Mouse (Mus musculus) mesoderm, embryonic 11.5 days (tissue): ENCODE data around the gene Tenm4.

Experiments
- DNase-seq: peaks from one replicate; pipeline ENCODE4 v3.0.0-alpha.2; 2012; ENCODE audit warnings: low read depth, low spot score

Tenm4 gene

DNA sequence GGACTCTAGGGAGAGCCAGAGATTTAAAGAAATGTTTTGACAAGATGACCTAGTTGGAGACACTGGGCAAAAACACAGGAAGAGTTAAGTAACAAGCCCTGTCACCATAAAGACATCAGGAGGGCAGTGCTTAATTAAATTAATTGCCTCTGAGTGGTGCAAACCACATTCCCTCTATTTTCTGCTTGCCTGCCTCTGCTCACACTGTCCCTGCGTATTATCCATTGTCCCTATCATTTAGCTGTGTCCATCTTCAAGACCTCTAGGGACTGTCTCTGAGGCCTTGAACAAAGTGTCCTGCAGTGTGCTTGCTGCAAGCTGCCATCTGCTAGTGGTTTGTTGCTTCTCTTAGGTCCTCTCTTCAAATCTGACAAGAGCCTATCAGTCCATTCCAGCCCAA lies 508.7 kb downstream of the Tenm4 start:
- no peak for DNase-seq

GRCm38 (mm10) chr7:96680405-96680804 lies 509.4 kb downstream of the Tenm4 start:
- DNase-seq, result no peak

- no peak for DNase-seq
These were observed 510.8 kb downstream of the Tenm4 start for GRCm38 (mm10) chr7:96681808-96682207.

- no peak for DNase-seq
These were observed 517.1 kb downstream of the Tenm4 start for GRCm38 (mm10) chr7:96688141-96688540.

DNA sequence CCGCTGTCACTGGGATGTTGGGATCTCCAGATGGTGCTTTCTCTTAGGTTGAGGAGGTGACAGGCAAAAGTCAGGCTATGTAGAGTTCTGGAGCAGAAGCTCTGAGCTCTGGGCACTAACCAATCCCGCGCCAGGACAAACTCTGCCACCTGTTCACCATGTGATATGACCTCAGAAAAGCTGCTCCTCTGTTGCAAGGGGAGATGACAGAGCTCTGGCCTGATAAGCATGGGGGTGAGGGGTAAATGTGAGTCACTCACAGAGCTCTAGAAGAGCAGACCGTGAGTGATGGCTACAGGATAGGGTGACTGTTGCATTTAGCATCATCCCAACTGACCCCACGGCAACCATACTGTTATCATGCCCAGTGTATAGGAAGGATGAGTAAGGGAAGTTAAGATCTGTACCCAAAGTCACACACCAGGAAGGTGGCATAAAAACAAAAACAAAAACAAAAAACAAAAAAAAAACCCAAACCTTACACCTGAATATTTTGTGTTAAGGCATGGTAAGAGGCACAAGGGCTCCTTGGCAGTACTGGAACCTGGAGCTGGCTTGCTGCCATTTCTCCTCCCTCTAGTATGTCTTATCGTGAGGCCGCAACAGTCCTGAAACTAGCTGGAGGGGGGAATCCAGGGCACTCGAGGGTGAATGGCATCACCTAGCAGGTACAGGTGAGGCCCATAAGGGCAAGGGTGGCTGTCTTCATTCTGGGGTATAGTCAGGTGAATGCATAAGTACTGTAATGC lies 530.2 kb downstream of the Tenm4 start:
- no peak for DNase-seq

DNA sequence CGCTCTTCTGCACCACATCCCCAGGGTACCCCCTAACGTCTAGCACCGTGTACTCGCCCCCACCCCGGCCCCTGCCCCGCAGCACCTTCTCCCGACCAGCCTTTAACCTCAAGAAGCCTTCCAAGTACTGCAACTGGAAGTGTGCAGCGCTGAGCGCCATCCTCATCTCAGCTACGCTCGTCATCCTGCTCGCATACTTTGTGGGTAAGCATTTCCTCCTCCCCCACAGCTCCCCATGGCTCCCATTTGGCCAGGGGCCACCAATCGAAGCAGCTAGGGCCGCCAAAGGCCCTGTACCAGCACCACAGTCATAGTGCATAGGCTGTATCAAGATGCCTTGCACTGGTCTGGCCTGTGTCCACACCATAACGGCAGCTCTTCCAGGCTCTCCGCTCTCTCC lies 532.9 kb downstream of the Tenm4 start:
- no peak for DNase-seq

GRCm38 (mm10) chr7:96705307-96706129 lies 534.5 kb downstream of the Tenm4 start:
- DNase-seq, result no peak

DNA sequence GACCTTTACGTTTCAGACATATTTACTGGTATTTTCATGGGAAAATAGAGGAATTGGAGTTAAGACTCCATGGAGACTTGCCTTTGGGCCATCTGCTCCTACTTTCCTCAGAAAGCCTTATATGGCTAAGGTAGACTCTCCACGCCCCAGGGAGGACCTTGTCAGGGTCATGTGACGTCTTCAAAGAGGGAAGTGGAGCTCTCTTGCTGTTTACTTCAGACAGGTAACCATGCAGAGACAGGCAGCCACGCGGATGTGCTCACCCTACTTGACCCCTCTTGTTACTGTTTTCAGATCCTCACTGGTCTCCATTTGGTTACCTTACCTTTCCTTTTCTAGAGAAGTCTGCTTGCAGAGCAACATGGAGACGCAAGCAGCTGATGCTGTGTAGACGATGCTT lies 535.5 kb downstream of the Tenm4 start:
- DNase-seq, result no peak

DNA sequence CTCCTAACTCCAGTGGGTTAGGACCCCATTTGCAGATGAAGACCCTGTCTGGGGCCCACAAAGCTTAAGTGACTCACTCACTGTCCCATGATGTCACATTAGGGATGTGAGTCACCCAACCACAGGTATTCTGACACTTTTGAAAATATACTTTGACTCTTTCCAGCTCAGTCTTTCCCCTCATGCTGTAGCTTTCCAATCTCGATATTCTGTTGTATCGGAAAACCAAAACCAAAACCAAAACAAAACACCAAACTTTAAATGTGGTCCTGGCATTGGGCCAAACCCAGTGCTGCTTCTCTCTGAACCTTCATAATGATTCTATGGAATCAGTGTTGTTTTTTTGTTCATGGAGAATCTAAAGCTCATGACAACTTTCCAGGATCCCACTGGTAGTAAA lies 536.1 kb downstream of the Tenm4 start:
- DNase-seq, result no peak

DNA sequence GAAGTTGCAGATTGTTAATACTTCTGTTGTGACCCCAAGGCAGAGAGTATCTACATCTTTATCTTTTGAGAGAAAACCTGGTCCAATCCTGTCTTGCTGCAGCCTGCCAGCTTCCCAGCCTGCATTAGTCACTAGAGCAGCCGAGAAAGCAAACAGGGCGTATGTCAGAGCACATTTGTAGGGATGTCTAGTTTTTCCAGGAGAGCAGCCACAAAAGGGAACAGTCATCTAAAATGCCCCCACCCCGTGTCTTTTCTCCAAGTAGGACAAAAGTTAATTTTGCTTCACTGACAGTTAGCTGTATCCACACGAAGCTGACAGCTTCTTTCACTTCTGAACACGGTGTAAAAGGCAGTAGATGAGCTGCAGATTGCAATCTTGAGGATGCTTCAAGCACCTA lies 537.0 kb downstream of the Tenm4 start:
- DNase-seq, result no peak

GRCm38 (mm10) chr7:96708561-96708960 lies 537.5 kb downstream of the Tenm4 start:
- DNase-seq, result no peak

GRCm38 (mm10) chr7:96708968-96709367 lies 537.9 kb downstream of the Tenm4 start:
- DNase-seq, result no peak

DNA sequence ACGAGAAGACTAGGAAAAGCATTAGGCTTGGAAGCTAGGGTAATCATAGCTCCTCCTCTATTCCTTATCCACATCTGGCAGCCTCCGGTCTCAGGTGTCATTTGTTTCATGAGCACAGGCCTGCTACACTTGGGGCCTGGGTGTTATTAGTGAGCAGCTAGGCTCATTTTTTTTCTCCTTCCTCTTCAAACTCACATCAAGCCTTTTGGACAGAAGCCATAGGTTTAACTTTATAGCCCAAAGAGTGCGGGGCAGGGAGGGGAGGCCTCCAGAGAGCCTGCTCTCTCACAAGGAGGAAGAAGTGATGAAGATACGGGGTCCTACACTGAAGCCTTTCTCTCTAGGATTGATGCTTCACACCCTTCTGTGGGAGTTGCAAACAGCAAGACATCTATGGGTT lies 538.8 kb downstream of the Tenm4 start:
- no peak for DNase-seq

DNA sequence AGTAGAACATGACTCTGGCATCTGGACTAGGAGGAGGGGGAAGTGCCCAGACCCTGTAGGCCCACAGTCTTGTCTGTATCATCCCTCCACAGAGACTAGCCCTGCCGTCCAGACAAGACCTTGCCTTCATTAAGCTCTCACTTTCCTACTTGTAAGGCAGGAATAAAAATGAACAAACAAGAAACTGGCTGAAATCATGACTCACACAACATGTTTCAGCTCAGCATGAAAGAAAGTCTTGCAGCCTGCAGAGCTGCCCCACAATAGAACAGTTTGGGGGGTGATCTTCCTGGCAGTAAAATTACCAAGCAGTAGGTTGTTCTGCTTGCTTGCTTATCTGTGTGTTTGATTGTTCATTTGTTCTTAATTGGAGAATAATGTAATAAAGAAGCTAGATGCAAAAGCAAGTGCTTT lies 539.6 kb downstream of the Tenm4 start:
- no peak for DNase-seq

- no peak for DNase-seq
These were observed 541.8 kb downstream of the Tenm4 start for GRCm38 (mm10) chr7:96712876-96713275.

- no peak for DNase-seq
These were observed 545.9 kb downstream of the Tenm4 start for GRCm38 (mm10) chr7:96716911-96717310.

- DNase-seq, result peak; percentile 60
These were observed 547.4 kb downstream of the Tenm4 start for GRCm38 (mm10) chr7:96718201-96719155.

DNA sequence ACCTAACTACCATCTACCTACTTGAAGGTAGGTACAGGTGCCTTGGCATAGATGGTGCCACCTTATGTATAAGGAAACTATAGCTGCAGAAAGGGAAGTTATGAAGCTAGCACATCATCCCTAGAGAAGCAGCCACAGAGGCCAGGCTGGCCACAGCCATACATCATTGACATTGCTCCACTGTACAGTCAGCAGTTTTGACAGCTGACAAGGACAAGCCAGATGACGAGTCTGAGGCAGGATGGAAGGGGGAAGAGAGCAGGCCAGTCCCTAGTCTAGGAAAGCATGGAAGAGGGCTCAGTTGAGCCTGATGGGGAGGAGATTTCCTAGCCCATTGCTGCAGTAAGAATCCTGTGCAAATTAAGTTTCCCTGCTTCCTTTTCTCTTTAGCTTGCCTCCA lies 548.9 kb downstream of the Tenm4 start:
- DNase-seq, result no peak

DNA sequence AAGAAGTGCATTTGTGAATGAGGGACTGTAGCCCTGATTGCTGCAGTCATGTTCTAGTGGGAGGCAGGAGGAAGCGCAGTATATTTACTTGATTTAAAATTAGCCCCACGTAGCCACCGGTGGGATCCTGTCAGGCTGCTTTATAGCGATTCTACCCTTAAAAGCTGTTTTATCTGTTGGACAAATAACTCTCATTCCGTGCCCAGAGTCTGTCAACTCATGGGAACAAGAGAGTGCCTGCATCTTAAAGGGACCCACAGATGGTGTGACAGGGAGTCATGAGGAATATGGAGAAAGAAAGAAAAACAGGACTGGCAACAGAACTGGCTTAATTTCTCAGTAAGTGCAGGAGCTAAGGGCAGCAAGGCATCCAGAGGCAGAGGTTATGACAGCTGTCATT lies 549.4 kb downstream of the Tenm4 start:
- DNase-seq, result no peak

DNA sequence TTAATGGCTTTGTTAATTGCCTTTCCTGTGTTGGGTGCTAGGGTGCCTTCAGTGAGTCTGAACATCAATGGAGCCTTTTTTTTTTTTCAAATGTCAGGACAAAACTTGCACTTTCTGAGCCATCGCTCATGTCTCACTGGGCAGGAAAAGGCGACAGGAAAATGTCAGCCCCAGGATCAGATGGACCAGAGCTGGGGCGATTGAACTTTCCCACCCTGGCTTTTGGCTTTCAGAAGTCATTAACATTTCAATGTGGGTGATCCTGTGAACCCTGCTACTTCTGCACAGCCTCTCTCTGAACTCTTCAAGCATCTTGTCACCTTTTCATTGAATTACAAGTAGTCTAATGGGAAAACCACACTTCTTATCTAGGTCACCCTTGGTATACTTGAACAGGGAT lies 551.8 kb downstream of the Tenm4 start:
- DNase-seq, result no peak

- no peak for DNase-seq
These were observed 554.6 kb downstream of the Tenm4 start for GRCm38 (mm10) chr7:96725603-96726002.

GRCm38 (mm10) chr7:96730360-96730759 lies 559.3 kb downstream of the Tenm4 start:
- DNase-seq, result no peak
